Mouse (Mus musculus) CH12F3 (cell line): ENCODE data around the gene Mfap1b.
"Not testable (repeated sequence)": the region's sequence is repeated elsewhere in the genome, so short reads cannot be mapped to it uniquely, and the experiment has no call there.

Source experiments
- in situ Hi-C: fragments of 300-500 bp; cut with MboI; formaldehyde crosslinking; loops from 2 replicates; pipeline ENCODE4 v1.14.3; 2020; ENCODE audit warnings: low sequenced_read_pairs

The Mfap1b gene

DNA sequence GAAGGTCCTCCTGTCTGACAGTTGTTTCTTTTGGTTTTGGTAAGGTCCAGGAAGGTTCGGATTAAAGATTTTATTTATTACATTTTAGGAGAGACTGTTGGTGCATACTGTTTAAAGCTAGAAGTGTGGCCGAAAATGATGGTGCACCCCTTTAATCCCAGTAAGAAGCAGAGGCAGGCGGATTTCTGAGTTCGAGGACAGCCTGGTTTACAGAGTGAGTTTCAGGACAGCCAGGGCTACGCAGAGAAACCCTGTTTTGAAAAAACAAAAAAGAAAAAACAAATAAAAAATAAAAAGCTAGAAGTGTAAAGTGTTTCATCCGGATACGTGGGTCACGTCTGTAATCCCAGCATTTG lies 291 bp upstream of the Mfap1b start:
- in situ Hi-C loops = no loop called here

DNA sequence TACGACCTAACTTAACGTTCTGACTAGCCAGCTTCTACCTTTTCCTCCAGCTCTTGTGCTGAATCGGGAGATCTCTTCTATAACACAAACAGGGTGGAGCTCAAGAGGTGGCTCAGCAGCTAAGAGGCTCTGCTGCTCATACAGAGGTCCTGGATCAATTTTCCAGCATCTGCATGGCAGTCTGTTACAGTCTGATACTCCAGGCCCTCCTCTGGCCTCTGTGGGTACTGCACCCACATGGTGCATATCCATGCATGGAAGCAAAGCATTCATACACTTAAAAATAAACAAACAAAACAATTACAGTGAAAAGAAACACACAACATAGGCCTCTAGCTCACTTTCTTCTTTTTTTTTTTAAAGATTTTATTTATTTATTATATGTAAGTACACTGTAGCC lies 1.1 kb downstream of the Mfap1b start:
- in situ Hi-C loops = not testable (repeated sequence)

DNA sequence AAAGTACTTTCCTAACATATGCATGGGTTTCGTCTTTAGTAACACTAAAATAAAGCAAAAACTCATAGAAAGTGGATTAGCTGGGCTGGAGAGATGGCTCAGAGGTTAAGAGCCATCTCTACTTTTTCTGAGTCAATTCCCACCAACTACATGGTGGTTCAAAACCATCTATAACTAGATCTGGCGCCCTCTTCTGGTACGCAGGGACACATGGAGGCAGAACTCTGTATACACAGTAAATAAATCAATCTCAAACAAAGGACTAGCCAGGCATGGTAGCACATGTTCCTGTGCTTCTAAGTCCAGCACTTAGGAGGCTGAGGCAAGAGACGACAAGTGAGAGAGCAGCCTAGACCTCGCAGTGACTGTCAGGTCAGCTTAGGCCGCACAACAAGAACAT lies 4.9 kb downstream of the Mfap1b start:
- in situ Hi-C loops = not testable (repeated sequence)

DNA sequence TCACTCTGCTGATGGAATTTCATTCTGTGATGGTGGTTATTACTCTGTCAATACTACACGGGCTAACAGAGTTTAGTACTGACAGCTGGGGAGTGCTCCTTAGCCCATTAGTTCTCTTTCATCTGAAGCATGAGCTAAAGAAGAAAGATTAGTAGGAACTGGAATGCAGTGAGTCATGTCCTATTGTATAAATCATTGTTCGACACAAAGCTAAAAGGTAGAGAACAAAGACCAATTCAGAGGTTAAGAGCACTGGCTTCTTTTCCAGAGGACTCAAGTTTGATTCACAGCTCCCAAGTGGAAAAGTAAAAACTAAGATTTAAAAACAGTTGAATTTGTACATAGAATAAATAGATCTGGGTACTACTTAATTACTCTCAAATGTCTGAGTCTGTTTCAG lies 13.8 kb downstream of the Mfap1b start:
- in situ Hi-C loops = no loop called here

DNA sequence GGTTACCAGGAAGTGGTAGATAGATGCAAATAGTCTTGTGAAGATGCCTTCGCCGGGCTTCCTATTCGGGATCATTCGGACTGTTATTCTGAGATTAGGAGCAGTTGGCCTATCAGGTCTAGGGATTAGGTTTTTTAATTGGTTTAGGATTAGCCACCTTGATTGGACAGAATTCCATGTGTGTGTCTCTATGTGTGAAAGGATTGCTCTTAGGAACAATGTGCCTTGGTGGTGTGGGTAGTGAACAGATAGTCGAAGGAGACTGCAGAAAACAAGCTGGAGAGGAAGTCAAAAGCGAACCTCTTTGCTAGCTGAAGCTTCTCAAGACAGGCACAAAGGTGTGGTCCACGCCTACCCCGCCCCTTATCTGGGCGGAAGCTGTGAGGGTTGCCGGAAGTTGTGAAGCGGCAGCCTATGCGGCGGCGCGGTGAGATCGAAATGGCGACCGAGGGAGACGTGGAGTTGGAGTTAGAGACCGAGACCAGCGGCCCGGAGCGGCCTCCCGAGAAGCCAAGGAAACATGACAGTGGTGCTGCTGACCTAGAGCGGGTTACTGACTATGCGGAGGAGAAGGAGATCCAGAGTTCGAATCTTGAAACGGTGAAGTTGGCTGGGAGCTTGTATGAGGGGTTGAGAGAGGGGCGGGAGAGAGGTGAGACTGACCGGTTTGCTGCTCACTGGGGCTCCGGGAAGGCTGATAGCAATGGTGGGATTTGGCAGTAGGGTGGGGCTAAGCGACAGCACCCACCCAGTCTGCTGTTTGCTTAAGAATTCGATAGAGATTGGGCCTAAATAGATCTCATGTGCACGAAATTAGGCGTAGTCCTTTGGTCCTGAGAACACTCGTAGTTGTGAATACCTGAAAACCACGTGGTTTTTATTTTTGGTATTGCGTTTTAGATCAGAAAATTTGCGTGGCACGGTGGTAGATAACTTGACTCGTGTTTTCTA lies 16.9 kb downstream of the Mfap1b start, which contains the start of gene Serinc4:
Gene Serinc4, minus strand, starts transcription at position 90 of the 951 bp plus-strand sequence.
- in situ Hi-C loops = no loop called here

DNA sequence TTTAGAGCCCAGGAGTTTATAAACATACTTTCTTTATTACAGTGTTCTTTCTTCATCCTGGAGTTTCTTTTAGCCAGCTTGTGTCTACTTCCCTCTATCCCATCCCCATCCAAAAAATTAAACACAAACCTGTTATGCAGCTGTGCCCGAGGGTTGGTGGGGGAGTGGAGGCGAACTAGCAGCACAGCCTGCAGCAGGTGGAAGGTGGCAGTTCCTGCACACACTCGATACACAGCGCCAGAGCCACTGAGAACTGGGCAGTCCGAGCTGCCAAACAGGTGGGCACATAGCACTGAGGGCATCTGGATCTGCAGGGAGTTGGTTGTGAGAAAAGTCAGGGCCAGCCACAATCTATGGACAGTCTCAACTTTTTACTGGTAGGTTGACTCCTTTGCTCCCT lies 18.3 kb downstream of the Mfap1b start:
- in situ Hi-C loops = no loop called here

DNA sequence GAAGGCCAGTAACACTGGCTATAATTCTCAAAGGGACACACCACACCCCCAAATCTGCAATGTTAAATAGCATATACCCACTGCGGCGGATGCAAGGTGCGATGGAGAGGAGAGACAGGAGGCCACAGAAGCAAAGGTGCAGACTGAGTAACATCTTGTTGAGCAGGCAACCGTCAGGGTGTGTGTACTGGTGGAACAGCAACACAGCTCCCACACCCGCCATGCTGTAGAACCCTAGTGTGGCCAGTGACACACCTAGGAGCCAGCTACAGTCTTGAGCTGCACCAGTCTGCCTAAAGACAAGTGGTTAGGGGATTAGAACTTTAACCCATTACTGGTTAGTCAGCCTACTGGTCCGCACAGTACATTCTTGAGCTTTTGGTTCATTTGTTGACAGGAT lies 19.9 kb downstream of the Mfap1b start:
- in situ Hi-C loops = no loop called here

DNA sequence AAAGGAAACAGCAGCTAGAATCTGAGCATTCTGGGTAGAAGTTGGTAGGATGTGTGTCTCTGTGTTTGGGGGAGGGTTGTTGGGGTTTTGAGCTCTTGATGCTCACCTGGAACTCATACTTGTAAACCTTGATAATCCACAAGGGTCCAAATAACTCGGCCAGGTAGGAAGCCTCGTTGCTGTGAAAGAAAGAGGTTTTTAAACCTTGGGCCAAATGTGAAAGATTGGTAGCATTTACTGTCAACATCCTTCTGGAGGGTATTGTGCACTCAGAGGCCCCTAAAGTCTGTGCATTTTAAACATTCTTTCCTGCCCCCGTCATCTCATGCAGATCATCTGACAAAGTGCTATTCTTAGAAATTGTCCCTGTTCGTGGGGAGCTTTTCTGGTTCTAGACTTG lies 20.9 kb downstream of the Mfap1b start, which contains the start of gene Hypk:
Gene Hypk, plus strand, starts transcription at position 301 of the 400 bp plus-strand sequence.
- in situ Hi-C loops = no loop called here

DNA sequence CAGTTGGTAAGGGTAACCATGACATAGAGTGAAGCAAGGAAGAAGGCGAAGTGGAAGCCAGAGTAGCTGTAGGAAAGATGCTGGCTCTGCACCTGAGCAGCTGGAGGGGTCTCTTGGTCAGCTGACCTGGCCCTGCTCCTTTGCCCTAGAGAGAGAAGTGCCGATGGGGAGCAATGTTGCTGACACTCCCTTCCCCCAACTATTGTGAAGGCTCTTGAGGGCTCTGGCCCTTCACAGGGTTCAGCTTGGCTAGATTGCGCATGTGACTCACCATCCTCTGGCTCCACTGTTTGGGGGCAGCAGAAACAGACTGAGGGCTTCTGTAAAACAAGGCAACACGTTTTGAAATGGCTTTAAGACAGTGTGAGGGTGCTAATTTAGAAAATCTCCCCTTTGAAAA lies 21.5 kb downstream of the Mfap1b start:
- in situ Hi-C loops = no loop called here

DNA sequence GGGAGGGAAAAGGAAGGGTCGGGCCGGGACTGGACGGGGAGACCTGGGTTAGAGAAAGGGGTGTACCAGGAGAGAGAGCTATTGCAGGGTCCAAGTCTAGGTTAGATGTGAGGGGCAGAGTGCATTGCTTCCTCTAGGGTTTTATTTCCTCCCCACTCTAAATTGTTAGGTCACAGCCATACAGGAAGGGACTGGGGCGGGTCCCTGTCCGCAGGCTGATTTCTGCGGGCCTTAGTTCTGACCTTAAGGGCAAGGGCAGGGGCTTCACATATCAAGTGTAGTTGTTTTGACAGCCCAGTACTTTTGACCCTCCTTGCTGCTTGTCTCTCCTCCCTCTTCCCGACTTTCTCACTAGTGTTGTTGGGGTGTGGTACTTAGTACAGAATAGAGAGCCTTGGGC lies 23.8 kb downstream of the Mfap1b start:
- in situ Hi-C loops = no loop called here

DNA sequence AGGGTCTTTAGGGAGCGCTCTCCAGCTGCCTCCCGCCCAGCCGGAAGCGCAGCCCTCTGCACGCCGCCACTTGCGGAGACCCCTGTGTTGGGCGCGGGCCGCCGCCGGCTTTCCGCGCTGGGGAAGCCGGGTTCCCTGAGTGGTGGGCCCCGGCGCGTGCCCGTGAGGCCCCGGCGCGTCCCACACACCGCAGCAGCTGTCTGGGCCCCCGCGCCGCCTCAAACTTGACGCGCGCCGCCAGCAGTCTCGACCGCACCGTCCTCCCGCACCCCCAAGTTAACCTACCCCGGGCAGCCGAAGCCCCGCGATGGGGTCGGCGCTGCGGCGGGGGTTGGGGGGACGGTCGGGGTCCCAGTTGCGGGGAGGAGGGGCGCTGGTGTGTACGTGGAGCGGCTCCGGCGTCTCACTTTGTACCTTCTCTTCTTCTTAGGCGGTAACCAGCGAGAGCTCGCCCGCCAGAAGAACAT lies 24.3 kb downstream of the Mfap1b start:
- in situ Hi-C loops = no loop called here

DNA sequence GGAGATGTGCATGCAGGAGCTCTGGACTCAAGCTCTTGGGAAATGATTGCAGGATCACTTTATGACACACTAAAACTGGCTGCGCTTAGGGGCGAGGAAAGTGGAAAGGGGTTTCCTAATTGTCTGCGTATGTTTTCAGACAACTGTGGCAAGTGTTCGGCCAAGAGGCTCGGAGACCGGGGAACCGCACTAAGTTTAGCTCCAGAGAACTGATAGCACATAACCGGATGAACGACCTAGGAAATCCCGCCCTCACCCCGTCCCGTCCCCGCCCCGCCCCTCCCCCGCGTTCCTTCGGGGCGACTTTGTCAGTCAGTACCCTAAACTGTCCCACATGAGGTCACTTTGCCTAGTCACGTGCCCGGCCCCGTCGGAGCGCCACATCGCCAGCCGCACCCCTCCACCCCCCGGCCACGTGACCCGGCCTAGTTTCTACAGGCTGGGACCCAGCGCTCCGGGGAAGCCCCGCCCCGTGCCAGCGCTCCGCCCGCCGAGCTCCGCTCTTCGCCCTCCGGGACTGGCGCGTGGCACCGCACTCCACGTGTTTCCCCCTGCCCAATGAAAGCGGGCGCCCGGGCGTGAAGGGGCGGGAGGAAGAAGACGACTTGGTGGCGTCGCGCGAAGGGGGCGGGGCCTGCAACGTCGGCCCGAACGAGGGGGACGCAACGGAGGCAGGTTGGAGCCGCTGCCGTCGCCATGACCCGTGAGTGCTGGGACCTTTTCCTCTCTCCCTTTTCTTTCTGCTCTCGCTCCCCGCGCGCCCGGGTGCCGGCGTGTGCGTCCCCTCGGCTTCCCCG lies 24.9 kb downstream of the Mfap1b start, which contains the start of gene Serf2:
Gene Serf2, plus strand, starts transcription at position 457 of the 797 bp plus-strand sequence.
- in situ Hi-C loops = no loop called here

DNA sequence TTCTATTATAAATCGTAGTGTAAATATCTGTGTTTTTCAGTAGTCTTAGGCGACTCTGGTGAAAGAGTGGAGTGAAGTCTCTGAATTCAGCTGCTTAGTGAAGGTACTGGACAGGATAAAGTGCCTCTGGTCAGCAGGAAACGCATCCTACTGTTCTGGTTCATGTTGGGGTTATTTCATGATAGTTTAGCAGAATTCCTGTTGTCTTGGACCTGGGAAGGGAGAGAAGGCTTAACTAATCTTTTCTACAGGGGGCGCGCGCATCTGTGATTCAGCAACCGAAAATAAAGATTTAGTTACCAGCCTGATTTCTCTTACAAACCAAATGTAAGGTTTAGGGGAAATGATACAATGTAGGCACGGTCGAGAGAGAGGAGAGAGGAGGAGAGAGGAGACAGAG lies 25.7 kb downstream of the Mfap1b start:
- in situ Hi-C loops = no loop called here

DNA sequence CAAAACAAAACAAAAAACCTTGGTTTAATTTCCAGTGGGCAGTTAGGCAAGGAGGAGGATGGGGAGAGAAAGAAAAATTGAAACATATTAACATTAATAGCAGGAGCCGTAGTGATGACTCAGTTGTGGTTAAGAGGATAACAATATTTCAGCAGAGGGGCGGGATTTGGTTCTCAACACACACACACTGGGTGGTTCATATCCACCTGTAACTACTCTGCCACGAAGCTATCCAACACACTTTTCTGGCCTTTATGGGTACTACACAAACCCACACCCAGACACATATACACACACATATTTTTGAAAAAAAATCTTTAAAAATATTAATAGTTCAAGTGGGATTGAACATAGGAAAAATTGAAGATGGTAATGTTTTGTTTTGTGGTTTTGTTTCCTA lies 26.9 kb downstream of the Mfap1b start:
- in situ Hi-C loops = no loop called here

DNA sequence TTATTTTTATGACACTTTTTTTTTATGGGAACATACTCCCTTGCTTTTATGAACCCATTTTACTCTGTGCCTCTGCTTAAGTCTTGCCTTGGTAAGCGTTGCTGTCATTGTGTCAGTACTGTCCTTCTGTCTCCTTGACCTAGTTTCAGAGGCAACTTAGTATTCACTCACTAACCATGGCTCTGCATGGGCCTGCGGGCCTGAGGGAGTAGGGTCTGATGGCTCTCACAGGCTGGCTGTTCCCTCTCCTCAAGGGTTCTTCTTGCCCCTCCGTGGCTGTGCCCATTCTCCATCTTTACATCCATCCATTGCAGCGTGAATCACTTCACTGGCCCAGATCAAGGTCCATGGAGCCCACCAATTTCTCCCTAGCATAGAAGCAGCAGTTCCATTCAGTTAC lies 27.4 kb downstream of the Mfap1b start:
- in situ Hi-C loops = no loop called here

DNA sequence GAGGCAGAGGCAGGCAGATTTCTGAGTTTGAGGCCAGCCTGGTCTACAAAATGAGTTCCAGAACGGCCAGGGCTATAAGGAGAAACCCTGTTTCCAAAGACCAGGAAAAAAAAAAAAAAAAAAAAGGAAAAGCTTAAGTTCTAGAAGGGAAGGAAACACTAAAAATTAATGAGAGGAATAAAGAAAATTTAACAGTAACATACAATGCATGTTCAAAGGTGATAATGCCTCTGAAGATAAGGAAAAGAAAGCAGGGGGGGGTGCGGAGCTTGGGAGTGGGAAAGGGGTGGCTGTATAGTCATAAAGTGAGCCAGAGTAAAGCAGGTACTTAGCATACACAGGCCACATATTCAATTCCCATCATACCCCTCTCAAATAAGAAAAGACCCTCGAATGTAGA lies 28.8 kb downstream of the Mfap1b start:
- in situ Hi-C loops = no loop called here

DNA sequence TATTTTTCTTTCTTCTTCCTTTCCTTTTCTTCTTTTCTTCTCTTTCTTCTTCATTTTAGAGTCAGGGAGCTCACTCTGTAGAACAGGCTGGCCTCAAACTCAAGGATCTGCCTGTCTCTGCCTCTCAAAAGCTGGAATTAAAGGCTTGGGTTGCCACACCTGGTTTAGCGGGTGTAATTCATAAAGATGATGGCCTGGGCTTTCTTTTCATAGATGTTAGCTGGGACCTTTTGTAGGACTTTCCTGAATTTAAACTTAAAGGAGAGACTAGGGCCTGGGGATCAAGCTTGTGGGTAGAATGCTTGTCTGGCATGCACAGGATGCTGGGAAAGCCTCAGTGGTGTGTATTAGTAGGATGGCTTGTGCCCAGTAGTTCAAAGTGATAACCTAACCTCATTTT lies 29.7 kb downstream of the Mfap1b start, which contains the start of gene Ell3:
Gene Ell3, minus strand, starts transcription at position 101 of the 400 bp plus-strand sequence.
- in situ Hi-C loops = no loop called here

DNA sequence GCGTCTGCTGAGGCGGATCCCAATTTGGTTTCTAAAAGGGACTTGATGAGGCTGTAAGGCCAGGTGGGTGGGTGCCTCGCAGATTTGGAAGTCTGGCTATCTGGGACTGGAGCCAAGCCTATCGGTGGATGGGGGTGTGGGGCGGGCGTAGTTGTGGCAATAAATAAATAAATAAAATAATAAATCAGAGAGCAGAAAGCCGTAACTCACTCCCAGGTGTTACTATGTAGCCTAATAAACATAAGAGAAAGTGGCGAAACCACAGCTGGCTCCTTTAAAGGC lies 30.9 kb downstream of the Mfap1b start:
- in situ Hi-C loops = no loop called here

DNA sequence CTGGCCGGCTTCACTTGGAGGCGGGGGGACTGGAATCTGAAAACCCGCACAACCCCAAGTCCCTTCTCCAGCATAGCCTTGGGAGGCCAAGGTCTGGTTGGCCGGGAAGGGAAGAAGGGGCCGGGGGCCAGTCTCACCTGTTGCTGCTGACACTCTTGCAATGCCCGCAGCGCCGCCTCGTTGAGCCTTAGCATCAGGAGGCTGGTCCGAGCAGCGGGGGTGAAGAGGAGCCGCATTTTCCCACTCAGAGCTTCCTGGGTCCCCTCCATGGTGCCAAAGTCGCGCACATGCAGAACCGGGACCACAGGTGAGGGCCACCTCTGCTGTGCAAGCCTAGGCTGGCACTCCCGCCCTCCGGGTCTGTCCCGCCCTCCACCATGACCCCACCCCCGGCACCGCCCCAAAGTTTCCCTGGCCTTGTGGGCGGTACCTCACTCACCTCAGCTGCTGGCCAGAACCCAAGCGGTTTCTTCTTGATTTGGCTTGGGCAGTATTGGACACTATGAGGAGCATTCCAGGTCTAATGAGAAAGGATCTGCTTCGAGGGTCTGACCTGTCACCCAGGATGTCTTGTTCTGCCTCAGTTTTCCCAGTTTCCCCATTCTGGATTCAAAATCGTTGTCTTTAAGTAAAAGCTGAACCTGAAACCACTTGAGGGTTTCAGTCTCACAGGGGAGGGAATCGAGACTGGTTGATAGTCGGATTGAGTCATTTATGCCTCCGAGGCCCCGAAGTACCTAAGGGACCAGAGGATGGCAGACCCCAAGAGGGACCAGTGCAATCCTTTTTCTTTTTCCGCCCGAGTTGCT lies 31.4 kb downstream of the Mfap1b start:
- in situ Hi-C loops = no loop called here

DNA sequence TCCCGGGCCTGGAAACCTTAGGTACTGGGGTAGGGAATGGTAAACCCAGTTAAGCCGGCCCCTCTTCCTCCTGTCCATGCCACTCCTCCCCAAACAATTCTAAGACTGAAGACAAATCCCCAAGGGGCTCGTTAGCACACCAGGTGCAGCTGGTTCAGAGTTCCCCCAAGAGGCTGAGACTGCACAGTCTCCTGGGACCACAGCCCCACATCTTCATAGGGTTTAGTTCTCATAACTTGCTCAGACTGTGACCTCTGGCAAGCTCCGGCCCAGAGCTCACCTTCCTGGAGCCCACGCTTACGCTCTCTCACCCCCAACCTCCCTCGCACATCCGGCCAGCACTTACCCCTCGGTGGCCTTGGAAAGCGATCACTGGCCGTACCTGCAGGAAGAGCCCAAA lies 32.1 kb downstream of the Mfap1b start:
- in situ Hi-C loops = no loop called here
